ENCODE assay signal across 14 mouse cellular contexts in genomic region chr4:99238305-99238704, GRCm38 (mm10). TPM values are rescaled to one million over a fixed set of nuclear protein-coding genes. Genes with fewer than 3 reads are reported as not detected.
DNase-seq lines count a peak whose midpoint lies in the region; ATAC-seq and TF ChIP-seq lines count a peak whose summit lies in the region.
"Had no signal": no experiment of that assay in that cellular context is flagged by ENCODE, and none has a peak within 500 bp of the region (broad histone marks: within the 10 kb centered on the region; RNA-seq: fewer than 3 reads in every experiment).

No protein-coding gene starts in this region.

- 91% methylated on average over 2 of the region's 2 CpGs for WGBS in intestine, postnatal 0 days
- WGBS in intestine, embryonic 16.5 days = 96% methylated on average over 2 of the region's 2 CpGs
- WGBS in thymus, adult 2 months = 96% methylated on average over 2 of the region's 2 CpGs

- no peak overlapping the region for H3K27ac ChIP-seq in intestine, postnatal 0 days (ENCODE audit: low read depth, low read length)
- H3K27ac ChIP-seq in intestine, embryonic 16.5 days (ENCODE audit: low read length) = no peak overlapping the region
- H3K27ac ChIP-seq in thymus, adult 2 months (ENCODE audit: control insufficient read depth, insufficient read depth, low read length) = no peak overlapping the region
- H3K27ac ChIP-seq: midbrain, embryonic 15.5 days; neural tube, embryonic 13.5 days had no signal

- H3K9ac ChIP-seq in intestine, postnatal 0 days (ENCODE audit: low read depth, low read length) = no peak overlapping the region
- H3K9ac ChIP-seq in intestine, embryonic 16.5 days (ENCODE audit: low read depth, low read length) = no peak overlapping the region
- H3K9ac ChIP-seq: midbrain, embryonic 15.5 days; neural tube, embryonic 13.5 days had no signal

- no peak overlapping the region for H3K4me2 ChIP-seq in intestine, postnatal 0 days (replicated peaks; ENCODE audit: low read depth)
- H3K4me2 ChIP-seq in intestine, embryonic 16.5 days (ENCODE audit: low read depth, low read length) = no peak overlapping the region
- H3K4me2 ChIP-seq: midbrain, embryonic 15.5 days; neural tube, embryonic 13.5 days had no signal

- no peak overlapping the region for H3K4me3 ChIP-seq in intestine, postnatal 0 days (ENCODE audit: low read depth, low read length)
- no peak overlapping the region for H3K4me3 ChIP-seq in intestine, embryonic 16.5 days (ENCODE audit: low read length)
- H3K4me3 ChIP-seq in thymus, adult 2 months (ENCODE audit: control insufficient read depth, insufficient read depth, low read length) = no peak overlapping the region
- H3K4me3 ChIP-seq: midbrain, embryonic 15.5 days; neural tube, embryonic 13.5 days had no signal

- no peaks in the 10 kb centered on the region for H3K27me3 ChIP-seq in intestine, postnatal 0 days (replicated peaks; ENCODE audit: control insufficient read depth, insufficient read depth, low read length)
- no peaks in the 10 kb centered on the region for H3K27me3 ChIP-seq in intestine, embryonic 16.5 days (replicated peaks; ENCODE audit: control insufficient read depth, insufficient read depth, low read length)
- no peaks in the 10 kb centered on the region for H3K27me3 ChIP-seq in thymus, adult 2 months (ENCODE audit: control insufficient read depth, insufficient read depth, low read length)
- H3K27me3 ChIP-seq: midbrain, embryonic 15.5 days; neural tube, embryonic 13.5 days had no signal

- peak; percentile 53 for TF ChIP-seq CTCF in intestine, postnatal 0 days (IDR thresholded peaks at IDR 0.05; ENCODE audit: low read depth)
- no peak for TF ChIP-seq CTCF in thymus, adult 2 months (IDR thresholded peaks at IDR 0.05; ENCODE audit: borderline replicate concordance, control insufficient read depth, extremely low read depth, insufficient read depth, low read length, poor library complexity)

- H3K36me3 ChIP-seq in intestine, postnatal 0 days (ENCODE audit: control insufficient read depth, insufficient read depth) = peaks cover 26% of the 10 kb centered on the region
- no peaks in the 10 kb centered on the region for H3K36me3 ChIP-seq in intestine, embryonic 16.5 days (ENCODE audit: control insufficient read depth, insufficient read depth, low read length)
- no peaks in the 10 kb centered on the region for H3K36me3 ChIP-seq in thymus, adult 2 months (ENCODE audit: control insufficient read depth, insufficient read depth, low read length)

- no peak for ATAC-seq in intestine, postnatal 0 days
- no peak for ATAC-seq in intestine, embryonic 16.5 days
- ATAC-seq: inflammation-experienced regulatory T-cells, adult 6 months; midbrain, embryonic 15.5 days had no signal

- no peaks in the 10 kb centered on the region for H3K9me3 ChIP-seq in intestine, postnatal 0 days (ENCODE audit: control insufficient read depth)
- no peaks in the 10 kb centered on the region for H3K9me3 ChIP-seq in intestine, embryonic 16.5 days (ENCODE audit: control insufficient read depth, low read length)
- H3K9me3 ChIP-seq: midbrain, embryonic 15.5 days; neural tube, embryonic 13.5 days had no signal

- H3K4me1 ChIP-seq in intestine, postnatal 0 days (replicated peaks; ENCODE audit: control insufficient read depth, insufficient read depth, low read length) = no peaks in the 10 kb centered on the region
- H3K4me1 ChIP-seq in intestine, embryonic 16.5 days (ENCODE audit: control insufficient read depth, insufficient read depth, low read length) = no peaks in the 10 kb centered on the region
- H3K4me1 ChIP-seq in thymus, adult 2 months (replicated peaks; ENCODE audit: control insufficient read depth, insufficient read depth, low read length) = no peaks in the 10 kb centered on the region
- H3K4me1 ChIP-seq: midbrain, embryonic 15.5 days; neural tube, embryonic 13.5 days had no signal

- peak; percentile 14 for DNase-seq in thymus, postnatal 4 days
- DNase-seq in thymus, postnatal 0 days (ENCODE audit: low spot score) = no peak
- DNase-seq in WW6 (ENCODE audit: low read depth, low spot score) = peak; percentile 36
- no peak for DNase-seq in ovary, adult 18-20 months (ENCODE audit: low spot score)
- DNase-seq in gastrocnemius, postnatal 10 days = no peak
- no peak for DNase-seq in thymus, adult 2 months
- DNase-seq: adrenal gland, postnatal 10 days; lung, postnatal 4 days had no signal

- no peak for TF ChIP-seq POLR2A in thymus, adult 2 months (IDR thresholded peaks at IDR 0.05; ENCODE audit: control insufficient read depth, extremely low read depth, insufficient read depth, low read length, poor library complexity)

RNA-seq across cellular contexts. Expression of gene Atg4c, which starts 44.6 kb away (rescaled TPM):
- polyA plus RNA-seq in intestine, postnatal 0 days (2015; fragmentation: Nextera tagmentation; extraction: Ambion mirVana) = 12.2 and 13.4 TPM in 2 replicates
- polyA plus RNA-seq in intestine, embryonic 16.5 days (2015; fragmentation: Nextera tagmentation; extraction: Ambion mirVana) = 15.0 and 15.7 TPM in 2 replicates
- polyA plus RNA-seq in thymus, postnatal 0 days (2015; fragmentation: Nextera tagmentation; extraction: Ambion mirVana) = 3.9 and 4.4 TPM in 2 replicates
- total RNA-seq in gastrocnemius, postnatal 10 days (2021) = 1 to 10 TPM; 6.8 to 7.5 TPM
- polyA plus RNA-seq in thymus, adult 2 months (2012; rRNA removed) = 0.80 and 0.83 TPM in 2 replicates

RNA-seq across cellular contexts. Expression of gene Gm12689, which starts 57.4 kb away (rescaled TPM):
- 0.22 and 0.33 TPM in 2 replicates for polyA plus RNA-seq in intestine, postnatal 0 days (2015; fragmentation: Nextera tagmentation; extraction: Ambion mirVana)
- polyA plus RNA-seq in intestine, embryonic 16.5 days (2015; fragmentation: Nextera tagmentation; extraction: Ambion mirVana) = 0.12 TPM in 1 of 2 replicates, not detected in the other
- not detected in 2 replicates for polyA plus RNA-seq in thymus, postnatal 0 days (2015; fragmentation: Nextera tagmentation; extraction: Ambion mirVana)
- total RNA-seq in gastrocnemius, postnatal 10 days (2021) = under 1 TPM in 1 of 2 experiments, not detected in 1; 0.38 TPM
- 0.11 TPM in 1 of 2 replicates, not detected in the other for polyA plus RNA-seq in thymus, adult 2 months (2012; rRNA removed)
- polyA plus RNA-seq: heart, postnatal 0 days; inflammation-experienced regulatory T-cells, adult 6 months had no signal

Comparison
In these comparisons a context has a peak if more than half of its experiments do, and no peak if none do; other contexts are left out.
1. DNase-seq: peak in thymus, postnatal 4 days (single experiment) and WW6 (single experiment); none in thymus, postnatal 0 days (single experiment), ovary, adult 18-20 months (single experiment), gastrocnemius, postnatal 10 days (single experiment) and thymus, adult 2 months (single experiment).